Mouse (Mus musculus) hematopoietic stem cell, adult 5-6 weeks (primary cell): Measurements from ENCODE around the gene Dnaic1. TPM values are rescaled to one million over a fixed set of nuclear protein-coding genes. Genes with fewer than 3 reads are reported as not detected.
"Not testable (repeated sequence)": the region's sequence is repeated elsewhere in the genome, so short reads cannot be mapped to it uniquely, and the experiment has no call there.

Experiments used
- ATAC-seq, 2 experiments: fragments of 125-278 bp in 1 of 2; replicated peaks in 1 of 2; 2 replicates each; pipeline ENCODE4 v1.8.0; 2016 to 2017; ENCODE audit warnings: inconsistent platforms in 2 of 2, mild to moderate bottlenecking in 2 of 2, moderate number of reproducible peaks in 2 of 2, low read depth in 1 of 2, moderate TSS enrichment in 1 of 2; ENCODE audit not compliant: low FRiP score in 2 of 2, poor library complexity in 2 of 2, severe bottlenecking in 2 of 2, insufficient read depth in 1 of 2, low TSS enrichment in 1 of 2
- total RNA-seq: library from RNA; stranded (forward); fragments of 172-1452, 232-1000 nt; gene quantifications from 2 replicates; pipeline ENCODE4 v1.2.3, GENCODE M21; 2017

The Dnaic1 gene
- total RNA-seq, 1 experiment from 2014 or later = not detected

DNA sequence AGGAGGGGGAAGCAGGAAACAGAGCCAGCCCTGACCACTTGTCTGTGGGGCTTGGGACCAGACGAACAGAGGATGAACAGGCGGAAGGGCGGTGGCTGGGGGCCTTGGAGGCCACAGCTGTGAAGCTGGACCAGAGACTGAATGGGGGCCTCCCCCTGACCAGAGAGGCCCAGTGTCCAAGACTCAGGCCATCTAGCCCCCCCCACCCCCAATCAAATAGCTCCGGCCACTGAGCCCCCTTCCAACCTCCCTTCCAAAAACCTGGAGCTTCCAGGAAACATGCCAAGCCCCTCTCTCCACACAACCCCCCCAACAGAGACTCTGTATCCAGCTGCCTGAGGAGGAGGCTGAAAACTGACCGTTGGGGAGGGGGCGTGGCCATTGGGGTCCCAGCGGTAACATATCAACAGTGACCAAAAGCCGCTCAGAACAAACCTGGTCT, 103.0 kb downstream of the Dnaic1 start:
- no peak for ATAC-seq

DNA sequence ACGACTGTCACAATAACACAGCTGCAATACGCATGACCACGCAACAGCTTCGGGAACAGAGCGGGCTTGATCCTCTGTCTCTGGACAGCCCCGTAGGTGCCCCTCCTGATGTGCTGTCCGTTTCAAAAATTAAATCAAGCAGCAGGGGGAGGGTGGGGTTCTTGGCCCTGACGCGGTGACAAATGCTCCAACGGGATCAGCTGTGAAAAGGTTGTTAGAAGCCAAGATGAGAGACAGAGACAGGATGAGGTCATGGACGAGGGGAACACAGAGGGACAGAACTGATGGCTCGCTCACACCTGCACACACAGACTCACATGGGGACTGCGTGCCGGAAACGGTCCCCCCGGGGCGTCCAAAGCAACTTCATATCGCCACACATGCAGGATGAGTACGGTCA, 103.6 kb downstream of the Dnaic1 start:
- ATAC-seq = no peak

DNA sequence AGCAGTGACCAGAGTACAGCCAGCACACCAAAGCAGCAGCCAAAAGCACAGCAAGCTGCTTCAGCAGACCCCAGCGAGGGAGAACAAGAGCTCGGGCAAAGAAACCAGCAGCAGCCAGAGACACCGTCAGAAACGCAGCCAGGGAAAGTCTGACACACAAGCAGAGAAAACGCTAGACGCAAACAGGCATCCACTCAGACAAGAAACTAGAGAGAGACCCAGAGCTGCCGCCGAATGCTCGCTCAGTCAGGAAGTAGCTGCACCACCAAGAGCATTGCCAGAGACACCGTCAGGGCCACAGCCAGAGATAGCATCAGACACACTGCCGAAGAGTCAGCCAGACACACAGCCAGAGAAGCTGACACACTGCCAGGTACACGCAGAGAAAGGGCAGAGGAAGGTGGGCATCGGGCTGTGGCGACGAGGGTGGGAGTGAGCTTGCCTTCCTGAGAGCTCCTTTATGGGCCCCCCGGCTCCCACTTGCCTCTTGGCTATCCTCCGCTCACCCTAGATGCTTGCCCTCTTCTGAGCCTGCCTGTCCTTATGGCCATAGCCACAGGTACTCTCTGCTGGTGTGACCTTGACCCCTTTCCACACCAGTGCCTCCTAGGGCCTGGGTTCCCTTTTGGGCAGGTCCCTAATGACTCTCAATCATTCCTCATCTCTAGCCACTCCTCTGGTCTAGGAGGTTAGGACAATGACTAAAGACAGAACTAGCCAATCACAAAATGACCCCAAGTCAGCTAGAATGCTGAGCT, 106.9 kb downstream of the Dnaic1 start:
- ATAC-seq = no peak

DNA sequence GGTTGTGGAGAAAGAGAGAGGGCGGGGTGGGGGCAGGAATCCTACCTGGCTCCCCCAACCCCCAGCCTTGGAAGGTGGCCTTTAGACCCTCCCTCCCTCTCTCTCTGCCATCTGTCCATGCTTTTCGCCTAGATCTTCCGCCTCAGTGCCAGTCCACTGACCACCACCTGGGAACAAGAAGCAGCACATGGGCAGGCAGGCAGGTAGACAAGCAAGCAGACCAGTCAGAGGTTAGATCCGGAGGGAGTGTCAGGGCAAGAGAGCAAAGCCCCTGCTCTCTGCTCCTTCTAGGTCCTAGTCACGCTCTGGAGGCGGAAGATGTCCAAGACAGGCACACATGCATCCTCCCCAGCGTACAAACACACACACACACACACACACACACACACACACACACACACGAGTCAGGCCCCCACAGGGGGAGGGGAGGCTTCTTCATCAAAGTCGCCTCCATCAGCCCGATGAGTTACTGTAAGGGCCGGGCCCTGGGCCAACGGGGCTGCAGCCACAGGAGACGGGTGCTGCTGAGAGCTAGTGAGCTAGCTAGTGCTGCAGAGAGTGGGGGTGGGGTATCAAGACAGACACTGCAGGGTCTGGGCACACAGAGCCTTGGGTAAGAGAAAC, 107.5 kb downstream of the Dnaic1 start:
- no peak for ATAC-seq

DNA sequence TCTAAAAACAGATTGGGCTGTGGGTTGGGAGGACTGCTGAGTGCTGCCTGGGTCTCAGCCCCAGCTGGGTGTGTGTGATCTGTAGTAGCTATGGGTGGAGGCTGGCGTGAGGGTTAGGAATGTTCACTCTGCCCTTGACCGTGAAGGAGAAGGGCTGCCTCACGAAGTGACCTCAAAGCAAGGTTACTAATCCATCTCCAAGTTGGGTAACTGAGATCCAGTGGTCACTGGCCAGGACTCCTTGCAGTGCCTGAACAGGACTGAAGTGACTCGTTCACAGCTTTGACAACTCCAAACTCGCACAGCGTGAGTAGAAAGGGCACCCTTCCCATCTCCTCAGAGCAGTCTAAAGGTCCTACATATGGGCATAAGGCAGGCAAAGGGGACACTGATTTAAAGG, 109.3 kb downstream of the Dnaic1 start:
- ATAC-seq = no peak

DNA sequence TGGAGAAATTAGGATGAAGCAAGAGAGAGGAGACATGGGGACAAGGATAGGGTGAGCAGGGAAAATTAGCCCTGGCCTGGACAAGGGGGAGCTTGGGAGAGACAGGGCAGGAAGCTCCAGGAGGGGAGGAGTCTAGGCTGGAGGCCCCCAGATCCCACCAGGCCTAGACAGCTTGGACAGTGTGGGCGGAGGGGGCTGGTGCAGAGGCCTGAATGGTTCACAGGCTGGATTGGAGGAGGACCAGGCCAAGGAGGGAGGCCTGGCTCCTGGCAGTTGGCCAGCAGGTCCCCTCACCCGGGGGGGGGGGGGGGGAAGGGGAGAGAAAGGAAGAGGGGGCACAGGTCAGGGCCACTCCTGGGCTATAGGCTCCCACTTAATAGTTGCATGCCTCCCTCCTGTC, 109.7 kb downstream of the Dnaic1 start:
- no peak for ATAC-seq

DNA sequence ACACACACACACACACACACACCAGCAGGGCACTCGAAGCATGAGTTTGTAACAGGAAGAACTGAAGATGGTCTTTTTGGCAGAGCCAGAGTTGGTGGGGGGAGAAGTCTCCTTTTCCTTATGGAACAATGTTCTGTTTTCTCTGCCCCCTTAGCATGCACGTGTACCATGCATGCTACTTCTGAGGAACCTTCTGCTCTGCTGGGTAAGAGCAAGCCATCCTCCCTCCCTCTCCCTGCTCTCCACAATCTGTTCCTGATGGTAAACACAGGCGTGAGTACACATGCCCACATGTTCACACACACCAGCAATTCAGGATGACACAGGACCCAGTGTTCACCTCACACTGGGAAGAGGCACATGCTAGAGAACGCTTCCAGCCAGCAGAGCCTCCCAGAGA, 111.6 kb downstream of the Dnaic1 start:
- ATAC-seq = no peak

DNA sequence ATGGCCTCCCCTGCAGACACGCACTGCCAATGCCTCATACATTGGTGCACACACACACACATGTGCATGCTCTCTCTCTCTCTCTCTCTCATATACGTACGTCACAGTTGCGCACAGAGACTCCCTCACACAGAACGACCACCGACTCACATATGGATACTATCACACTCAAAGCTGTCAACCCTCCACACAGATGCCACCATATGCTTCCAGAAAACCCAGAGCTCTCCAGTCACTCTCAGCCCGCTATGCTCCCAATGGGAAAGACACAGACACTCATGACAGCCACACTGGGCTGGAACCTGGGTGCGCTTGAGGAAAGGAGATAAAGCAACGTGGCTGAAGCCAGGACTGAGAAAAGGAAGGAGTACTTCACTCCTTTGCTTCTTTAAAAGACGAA, 112.4 kb downstream of the Dnaic1 start:
- no peak for ATAC-seq

DNA sequence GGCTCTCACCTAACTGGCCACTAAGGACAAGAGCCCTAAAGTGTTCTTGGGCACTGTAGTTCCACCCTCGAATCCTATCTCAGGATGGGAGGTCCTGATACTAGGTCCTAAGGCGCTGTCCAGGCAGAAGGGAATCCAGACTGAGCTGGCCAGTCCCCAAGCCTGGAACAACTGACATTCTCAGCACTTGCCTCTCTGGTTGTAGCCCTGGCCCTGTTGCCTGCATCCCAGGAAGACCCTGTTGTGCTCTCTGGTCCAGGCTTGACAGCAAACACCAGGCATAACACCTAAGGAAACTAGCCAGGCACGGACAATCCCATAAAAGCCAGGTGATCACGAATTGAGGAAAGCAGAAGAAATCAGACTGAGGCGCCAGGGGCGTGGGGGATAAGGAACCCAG, 113.2 kb downstream of the Dnaic1 start:
- ATAC-seq = no peak

DNA sequence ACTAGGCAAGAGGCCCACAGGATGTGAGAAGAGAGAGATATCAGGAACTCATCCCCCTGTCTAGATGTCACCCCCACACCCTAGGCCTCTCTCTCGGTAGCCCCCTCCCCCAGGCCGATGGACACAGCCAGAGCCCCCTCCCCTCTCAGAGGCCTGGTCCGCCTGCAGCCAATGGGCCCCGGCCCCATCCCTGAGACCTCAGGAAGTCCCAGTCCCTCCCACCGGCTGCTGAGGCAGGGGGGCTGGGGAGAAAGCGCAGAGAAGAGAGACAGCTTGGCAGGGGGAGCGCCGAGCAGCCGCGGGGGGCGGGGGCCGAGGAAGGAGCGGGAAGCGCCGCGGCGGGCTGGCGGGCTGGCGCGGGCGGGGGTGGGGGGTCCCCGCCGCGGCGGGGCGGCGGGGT, 113.7 kb downstream of the Dnaic1 start:
- not testable (repeated sequence) for ATAC-seq

DNA sequence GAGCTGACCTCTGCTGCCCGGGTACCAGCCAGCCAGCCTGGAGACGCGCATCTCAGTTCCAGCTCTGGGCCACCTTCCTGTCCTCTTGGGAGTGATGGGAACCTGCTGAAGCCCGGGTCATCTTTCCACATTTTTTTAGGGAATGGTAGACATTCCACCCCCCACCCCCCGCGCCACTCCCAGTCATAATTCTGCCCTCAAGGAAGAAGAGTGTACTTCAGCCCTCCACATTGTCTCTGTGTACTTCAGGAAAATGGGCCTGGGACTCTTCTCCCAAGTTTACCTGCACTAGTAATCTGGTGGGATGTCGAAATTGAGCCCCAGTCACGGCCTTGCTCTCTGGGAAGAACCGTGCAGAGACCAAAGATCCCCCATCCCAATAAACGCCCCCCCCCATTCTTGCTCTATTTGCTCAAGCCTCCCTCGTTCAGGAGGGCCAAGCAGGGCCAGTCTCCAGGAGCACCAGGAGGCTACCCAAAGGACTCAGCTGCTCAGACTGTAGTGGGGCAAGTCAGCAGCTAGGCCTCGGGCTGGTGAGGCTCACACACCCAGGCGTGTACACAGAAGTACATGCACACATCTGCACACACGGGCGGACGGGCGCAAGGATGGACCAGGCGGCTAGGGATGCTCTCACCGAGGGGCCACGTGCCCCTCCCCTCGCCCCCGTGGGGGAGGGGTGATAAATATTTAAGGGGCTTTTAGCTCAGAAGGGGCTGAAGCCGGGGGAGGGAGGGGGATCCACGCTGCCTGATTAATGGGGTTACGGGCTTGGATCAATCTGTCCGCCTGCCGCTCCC, 114.8 kb downstream of the Dnaic1 start:
- not testable (repeated sequence) for ATAC-seq

DNA sequence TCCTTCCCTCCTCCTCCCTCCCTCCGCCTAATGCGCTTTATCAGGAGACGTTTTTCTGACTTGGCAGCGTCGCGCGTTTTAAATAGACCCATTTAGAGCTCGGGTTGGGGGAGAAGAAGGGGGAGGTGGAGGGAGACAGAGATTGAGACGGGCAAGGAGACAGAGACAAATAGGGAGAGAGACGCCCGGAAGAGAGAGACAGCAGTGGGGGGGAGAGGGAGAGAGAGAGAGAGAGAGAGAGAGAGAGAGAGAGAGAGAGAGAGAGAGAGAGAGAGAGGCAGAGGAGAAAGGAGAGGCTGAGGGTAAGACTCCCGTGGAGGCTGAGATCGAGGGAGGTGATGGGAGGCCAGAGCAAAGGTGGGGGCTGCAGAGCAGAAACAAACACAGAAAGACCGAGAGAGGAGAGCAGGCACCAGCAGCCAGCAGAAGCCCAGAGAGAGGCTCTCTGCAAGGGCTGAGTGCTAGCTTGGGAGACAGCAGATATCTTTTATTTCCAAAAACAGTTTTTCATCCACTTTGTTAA, 115.4 kb downstream of the Dnaic1 start:
- not testable (repeated sequence) for ATAC-seq

DNA sequence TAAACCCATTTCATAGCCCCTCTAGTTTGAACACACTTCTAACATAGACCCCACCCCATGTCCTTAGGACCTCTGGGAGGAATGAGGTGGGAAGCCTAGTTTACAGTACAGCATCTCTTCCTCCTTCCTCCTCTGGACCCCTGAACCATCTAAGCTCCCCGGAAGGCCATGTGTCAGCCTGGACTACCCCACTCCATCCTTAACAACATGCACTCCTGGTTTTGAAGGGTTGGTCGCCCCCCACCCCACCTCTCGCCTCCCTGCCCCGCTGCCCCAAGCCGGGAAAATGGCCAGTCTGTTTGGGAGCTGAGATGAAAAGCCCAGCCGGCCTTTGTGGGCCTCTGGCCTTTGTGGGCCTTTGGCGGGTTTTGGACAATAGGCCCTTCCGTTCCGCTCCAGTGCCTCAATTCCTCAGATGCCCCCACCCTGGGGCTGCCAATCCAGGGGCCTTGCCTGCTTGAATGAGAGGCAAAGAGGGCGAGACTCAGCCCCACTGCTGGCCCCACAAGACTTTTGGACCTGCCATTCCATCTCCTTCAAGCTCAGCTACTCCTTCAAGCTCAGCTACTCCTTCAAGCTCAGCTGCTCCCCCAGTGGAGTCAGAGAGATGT, 116.4 kb downstream of the Dnaic1 start:
- not testable (repeated sequence) for ATAC-seq

Other genes starting within 250 kb of the Dnaic1 start
- 37.3 and 44.5 TPM in 2 replicates for gene Ubap1, start 220.8 kb upstream of the Dnaic1 start, total RNA-seq
- 10.9 and 13.5 TPM in 2 replicates for gene Kif24, start 104.9 kb upstream of the Dnaic1 start, total RNA-seq
- gene Nudt2, start 104.6 kb upstream of the Dnaic1 start, total RNA-seq = 26.6 and 29.1 TPM in 2 replicates
- 0.20 TPM in 1 of 2 replicates, not detected in the other for gene AI464131, start 66.7 kb upstream of the Dnaic1 start, total RNA-seq
- gene 1110017D15Rik, start 52.4 kb upstream of the Dnaic1 start, total RNA-seq = not detected in 2 replicates
- 1.3 and 2.2 TPM in 2 replicates for gene Fam219a, start 237 bp upstream of the Dnaic1 start, total RNA-seq
- 1.0 and 2.3 TPM in 2 replicates for gene Enho, start 70.5 kb downstream of the Dnaic1 start, total RNA-seq
- gene Cntfr, start 127.3 kb downstream of the Dnaic1 start, total RNA-seq = not detected in 2 replicates
- 141 and 178 TPM in 2 replicates for gene Il11ra1, start 130.2 kb downstream of the Dnaic1 start, total RNA-seq
- gene Rpp25l, start 143.8 kb downstream of the Dnaic1 start, total RNA-seq = 20.6 and 22.8 TPM in 2 replicates
- gene Dctn3, start 153.4 kb downstream of the Dnaic1 start, total RNA-seq = 32.8 and 62.5 TPM in 2 replicates
- gene Arid3c, start 161.4 kb downstream of the Dnaic1 start, total RNA-seq = not detected in 2 replicates
- gene Galt, start 185.5 kb downstream of the Dnaic1 start, total RNA-seq = 45.2 and 55.0 TPM in 2 replicates
- gene Sigmar1, start 186.4 kb downstream of the Dnaic1 start, total RNA-seq = 47.3 and 60.0 TPM in 2 replicates
- 17.0 and 36.8 TPM in 2 replicates for gene Ccl27a, start 204.5 kb downstream of the Dnaic1 start, total RNA-seq